ENCODE assay signal across 13 mouse cellular contexts in the genomic region with DNA sequence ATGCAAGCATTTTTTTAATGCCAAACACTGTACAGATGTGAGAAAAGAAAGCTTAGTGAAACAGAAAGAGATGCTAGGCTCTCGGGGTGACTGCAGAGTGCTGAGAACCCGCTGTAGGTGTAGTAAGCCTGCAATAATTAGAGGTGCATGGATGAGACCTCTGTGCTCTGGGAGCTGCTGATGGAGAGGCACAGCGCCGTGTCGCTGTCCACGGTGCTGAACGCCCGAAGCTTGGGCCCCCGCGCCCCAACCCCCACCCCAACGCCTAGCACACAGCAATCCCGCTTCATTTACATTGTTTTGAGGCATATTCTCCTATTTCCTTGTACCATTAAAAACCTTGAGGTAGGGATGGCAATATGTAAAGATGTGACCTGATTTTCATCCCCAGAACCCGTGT. TPM values are rescaled to one million over a fixed set of nuclear protein-coding genes. Genes with fewer than 3 reads are reported as not detected.
A peak's percentile ranks its signal among the peaks of the same experiment; 100 is the strongest.
DNase-seq lines count a peak whose midpoint lies in the region; ATAC-seq and TF ChIP-seq lines count a peak whose summit lies in the region.
"Had no signal": no experiment of that assay in that cellular context is flagged by ENCODE, and none has a peak within 500 bp of the region (broad histone marks: within the 10 kb centered on the region; RNA-seq: fewer than 3 reads in every experiment).

No protein-coding gene starts in this region.

- no peak overlapping the region for H3K27ac ChIP-seq in liver, embryonic 12.5 days
- H3K27ac ChIP-seq in limb, embryonic 14.5 days (replicated peaks; ENCODE audit: low read depth, low read length): no peak overlapping the region
- H3K27ac ChIP-seq: embryonic facial prominence, embryonic 13.5 days had no signal

- ATAC-seq in liver, embryonic 12.5 days: no peak
- no peak for ATAC-seq in limb, embryonic 14.5 days (ENCODE audit: low FRiP score, low read depth)
- ATAC-seq in activated CD4-positive, CD25-positive, alpha-beta regulatory T cell, adult 4 months: no peak

- WGBS in liver, embryonic 12.5 days (ENCODE audit: insufficient replicate concordance): 8% methylated on average over 13 of the region's 13 CpGs
- 4% methylated on average over 13 of the region's 13 CpGs for WGBS in limb, embryonic 14.5 days

- H3K36me3 ChIP-seq in liver, embryonic 12.5 days: no peaks in the 10 kb centered on the region
- no peaks in the 10 kb centered on the region for H3K36me3 ChIP-seq in limb, embryonic 14.5 days (ENCODE audit: control insufficient read depth, insufficient read depth, low read length)
- H3K36me3 ChIP-seq: embryonic facial prominence, embryonic 13.5 days had no signal

- peaks cover 10% of the 10 kb centered on the region for H3K4me1 ChIP-seq in liver, embryonic 12.5 days
- H3K4me1 ChIP-seq in limb, embryonic 14.5 days (ENCODE audit: control insufficient read depth, insufficient read depth, low read length): no peaks in the 10 kb centered on the region

- H3K27me3 ChIP-seq in liver, embryonic 12.5 days (replicated peaks): peaks cover 44% of the 10 kb centered on the region
- peaks cover 28% of the 10 kb centered on the region for H3K27me3 ChIP-seq in limb, embryonic 14.5 days (ENCODE audit: control insufficient read depth, insufficient read depth, low read length)

- H3K4me2 ChIP-seq in liver, embryonic 12.5 days: no peak overlapping the region
- H3K4me2 ChIP-seq in limb, embryonic 14.5 days (replicated peaks; ENCODE audit: low read depth, low read length, severe bottlenecking): no peak overlapping the region
- H3K4me2 ChIP-seq: embryonic facial prominence, embryonic 13.5 days had no signal

- H3K9ac ChIP-seq in liver, embryonic 12.5 days: no peak overlapping the region
- no peak overlapping the region for H3K9ac ChIP-seq in limb, embryonic 14.5 days (ENCODE audit: low read depth, low read length, severe bottlenecking)
- H3K9ac ChIP-seq: embryonic facial prominence, embryonic 13.5 days had no signal

- no peak overlapping the region for H3K4me3 ChIP-seq in liver, embryonic 12.5 days
- H3K4me3 ChIP-seq in limb, embryonic 14.5 days (replicated peaks; ENCODE audit: low read length): no peak overlapping the region
- H3K4me3 ChIP-seq: embryonic facial prominence, embryonic 13.5 days had no signal

- no peaks in the 10 kb centered on the region for H3K9me3 ChIP-seq in liver, embryonic 12.5 days (replicated peaks)
- H3K9me3 ChIP-seq in limb, embryonic 14.5 days (ENCODE audit: control insufficient read depth, low read length): no peaks in the 10 kb centered on the region
- H3K9me3 ChIP-seq: embryonic facial prominence, embryonic 13.5 days had no signal

- TF ChIP-seq POLR2A in limb, embryonic 14.5 days (IDR thresholded peaks at IDR 0.05; ENCODE audit: borderline replicate concordance, extremely low read depth, insufficient read depth, insufficient read length): no peak

- DNase-seq in adrenal gland, postnatal 10 days: peak; percentile 69
- DNase-seq in adrenal gland, adult 2 months: no peak
- DNase-seq in liver: peak; percentile 34
- DNase-seq in adrenal gland, postnatal 14 days: peak; percentile 56
- peak; percentile 45 for DNase-seq in limb, embryonic 14.5 days (ENCODE audit: low spot score)
- DNase-seq in cerebellum, adult 18-20 months: no peak
- DNase-seq: heart, adult 11 months had no signal

RNA-seq across cellular contexts. Expression of gene Sult4a1, which starts 3.3 kb away (rescaled TPM):
- total RNA-seq in adrenal gland, postnatal 10 days (2021): 10 to 100 TPM in 1 of 2 experiments, 1 to 10 TPM in 1; 6.7 to 12.4 TPM
- 1 to 10 TPM; 4.6 to 5.2 TPM for total RNA-seq in adrenal gland, adult 2 months (2021)
- 4.5 and 6.6 TPM in 2 replicates for polyA plus RNA-seq in adrenal gland, adult 2 months (2012; rRNA removed)
- 0.14 and 0.18 TPM in 2 replicates for polyA plus RNA-seq in liver, embryonic 12.5 days (2016; fragmentation: Nextera tagmentation; extraction: Ambion mirVana)
- 4.2 and 8.4 TPM in 2 replicates for total RNA-seq in adrenal gland, postnatal 14 days (2021)
- 3.1 and 3.6 TPM in 2 replicates for polyA plus RNA-seq in limb, embryonic 14.5 days (2012; rRNA removed)
- polyA plus RNA-seq in limb, embryonic 14.5 days (2014; fragmentation: Nextera tagmentation; extraction: Ambion mirVana): 0.81 and 1.2 TPM in 2 replicates
- not detected for polyA plus RNA-seq in activated CD4-positive, CD25-positive, alpha-beta regulatory T cell, adult 4 months (2017; shearing (Covaris generic))

RNA-seq across cellular contexts. Expression of gene Pnpla5, which starts 14.1 kb away (rescaled TPM):
- under 1 TPM; 0.12 to 0.18 TPM for total RNA-seq in adrenal gland, postnatal 10 days (2021)
- under 1 TPM in 1 of 2 experiments, not detected in 1; 0.12 TPM for total RNA-seq in adrenal gland, adult 2 months (2021)
- polyA plus RNA-seq in adrenal gland, adult 2 months (2012; rRNA removed): 0.06 and 0.19 TPM in 2 replicates
- 0.07 TPM in 1 of 2 replicates, not detected in the other for polyA plus RNA-seq in liver, embryonic 12.5 days (2016; fragmentation: Nextera tagmentation; extraction: Ambion mirVana)
- 0.19 TPM in 1 of 2 replicates, not detected in the other for total RNA-seq in adrenal gland, postnatal 14 days (2021)
- not detected in 2 replicates for polyA plus RNA-seq in limb, embryonic 14.5 days (2012; rRNA removed)
- polyA plus RNA-seq in limb, embryonic 14.5 days (2014; fragmentation: Nextera tagmentation; extraction: Ambion mirVana): not detected in 2 replicates
- not detected for polyA plus RNA-seq in activated CD4-positive, CD25-positive, alpha-beta regulatory T cell, adult 4 months (2017; shearing (Covaris generic))
- total RNA-seq: adrenal gland, postnatal 4 days had no signal
- polyA plus RNA-seq: embryonic facial prominence, embryonic 13.5 days; lung, embryonic 16.5 days; urinary bladder, adult 2 months had no signal

RNA-seq across cellular contexts. Expression of gene Efcab6, which starts 43.7 kb away (rescaled TPM):
- total RNA-seq in adrenal gland, postnatal 10 days (2021): under 1 TPM in 1 of 2 experiments, not detected in 1; 0.67 TPM
- under 1 TPM in 1 of 2 experiments, not detected in 1; 0.21 TPM for total RNA-seq in adrenal gland, adult 2 months (2021)
- polyA plus RNA-seq in adrenal gland, adult 2 months (2012; rRNA removed): not detected in 2 replicates
- polyA plus RNA-seq in liver, embryonic 12.5 days (2016; fragmentation: Nextera tagmentation; extraction: Ambion mirVana): not detected in 2 replicates
- not detected in 2 replicates for total RNA-seq in adrenal gland, postnatal 14 days (2021)
- 0.10 and 0.25 TPM in 2 replicates for polyA plus RNA-seq in limb, embryonic 14.5 days (2012; rRNA removed)
- 0.18 and 0.52 TPM in 2 replicates for polyA plus RNA-seq in limb, embryonic 14.5 days (2014; fragmentation: Nextera tagmentation; extraction: Ambion mirVana)
- not detected for polyA plus RNA-seq in activated CD4-positive, CD25-positive, alpha-beta regulatory T cell, adult 4 months (2017; shearing (Covaris generic))

RNA-seq across cellular contexts. Expression of gene Pnpla3, which starts 58.7 kb away (rescaled TPM):
- 10 to 100 TPM; 47.6 to 65.6 TPM for total RNA-seq in adrenal gland, postnatal 10 days (2021)
- 10 to 100 TPM; 46.4 to 65.3 TPM for total RNA-seq in adrenal gland, adult 2 months (2021)
- polyA plus RNA-seq in adrenal gland, adult 2 months (2012; rRNA removed): 178 and 239 TPM in 2 replicates
- 1.4 and 1.5 TPM in 2 replicates for polyA plus RNA-seq in liver, embryonic 12.5 days (2016; fragmentation: Nextera tagmentation; extraction: Ambion mirVana)
- 65.0 and 67.7 TPM in 2 replicates for total RNA-seq in adrenal gland, postnatal 14 days (2021)
- polyA plus RNA-seq in limb, embryonic 14.5 days (2012; rRNA removed): 1.6 and 1.8 TPM in 2 replicates
- 0.15 and 0.28 TPM in 2 replicates for polyA plus RNA-seq in limb, embryonic 14.5 days (2014; fragmentation: Nextera tagmentation; extraction: Ambion mirVana)
- polyA plus RNA-seq in activated CD4-positive, CD25-positive, alpha-beta regulatory T cell, adult 4 months (2017; shearing (Covaris generic)): not detected
- polyA plus RNA-seq: lung, embryonic 16.5 days had no signal

Comparison
In these comparisons a context has a peak if more than half of its experiments do, and no peak if none do; other contexts are left out.
1. DNase-seq: peak in adrenal gland, postnatal 10 days (single experiment), liver (single experiment), adrenal gland, postnatal 14 days (single experiment) and limb, embryonic 14.5 days (single experiment); none in adrenal gland, adult 2 months (single experiment) and cerebellum, adult 18-20 months (0 of 2).